Mouse (Mus musculus) heart, postnatal 25 days (tissue): ENCODE data around the gene Rilpl1. TPM values are rescaled to one million over a fixed set of nuclear protein-coding genes. Genes with fewer than 3 reads are reported as not detected.

Experiments used
- total RNA-seq, 2 experiments: library from RNA; stranded (reverse); gene quantifications; 2 replicates each; pipeline ENCODE4 v1.2.3; 2021

The Rilpl1 gene
- total RNA-seq, 2 experiments from 2014 or later = 191 to 222 TPM

Other genes starting within 250 kb of the Rilpl1 start
- 1 to 10 TPM; 4.0 to 4.6 TPM for gene Mphosph9, start 203.4 kb downstream of the Rilpl1 start, total RNA-seq
- 10 to 100 TPM; 10.5 to 13.6 TPM for gene 2810006K23Rik, start 203.3 kb downstream of the Rilpl1 start, total RNA-seq
- 100 to 1,000 TPM; 159 to 181 TPM for gene Cdk2ap1, start 168.3 kb downstream of the Rilpl1 start, total RNA-seq
- gene Sbno1, start 105.4 kb downstream of the Rilpl1 start, total RNA-seq = 10 to 100 TPM; 63.9 to 68.9 TPM
- gene Kmt5a, start 91.5 kb downstream of the Rilpl1 start, total RNA-seq = 100 to 1,000 TPM; 221 to 226 TPM
- gene Rilpl2, start 53.0 kb downstream of the Rilpl1 start, total RNA-seq = 1 to 10 TPM; 7.9 to 9.4 TPM
- gene Snrnp35, start 48.3 kb downstream of the Rilpl1 start, total RNA-seq = 10 to 100 TPM; 10.0 to 12.7 TPM
- gene Tmed2, start 9.3 kb upstream of the Rilpl1 start, total RNA-seq = 100 to 1,000 TPM; 165 to 178 TPM
- 1 to 10 TPM; 5.4 to 6.0 TPM for gene Ddx55, start 21.5 kb upstream of the Rilpl1 start, total RNA-seq
- gene Eif2b1, start 47.7 kb upstream of the Rilpl1 start, total RNA-seq = 10 to 100 TPM; 27.8 to 33.3 TPM
- 10 to 100 TPM; 19.8 to 22.6 TPM for gene Gtf2h3, start 47.7 kb upstream of the Rilpl1 start, total RNA-seq
- 10 to 100 TPM; 52.2 to 52.3 TPM for gene Atp6v0a2, start 97.2 kb upstream of the Rilpl1 start, total RNA-seq
- gene Dnah10, start 193.7 kb upstream of the Rilpl1 start, total RNA-seq = under 1 TPM; 0.03 to 0.06 TPM